Mouse (Mus musculus) duodenum, adult 2 months (tissue): Measurements from ENCODE around the gene Glrb. TPM values are rescaled to one million over a fixed set of nuclear protein-coding genes. Genes with fewer than 3 reads are reported as not detected.

ENCODE experiments used
- polyA plus RNA-seq: library from polyadenylated mRNA; depleted of rRNA; stranded (reverse); fragments of >200 nt; gene quantifications from 2 replicates; pipeline ENCODE4 v1.2.3, GENCODE M21; 2012; ENCODE audit warnings: low replicate concordance; rRNA removed

Glrb gene
- polyA plus RNA-seq = 0.04 and 0.06 TPM in 2 replicates

GRCm38 (mm10) chr3:80913111-80913778, at the start of gene Glrb:
Glrb (minus strand) TSS chr3:80913660.

DNA sequence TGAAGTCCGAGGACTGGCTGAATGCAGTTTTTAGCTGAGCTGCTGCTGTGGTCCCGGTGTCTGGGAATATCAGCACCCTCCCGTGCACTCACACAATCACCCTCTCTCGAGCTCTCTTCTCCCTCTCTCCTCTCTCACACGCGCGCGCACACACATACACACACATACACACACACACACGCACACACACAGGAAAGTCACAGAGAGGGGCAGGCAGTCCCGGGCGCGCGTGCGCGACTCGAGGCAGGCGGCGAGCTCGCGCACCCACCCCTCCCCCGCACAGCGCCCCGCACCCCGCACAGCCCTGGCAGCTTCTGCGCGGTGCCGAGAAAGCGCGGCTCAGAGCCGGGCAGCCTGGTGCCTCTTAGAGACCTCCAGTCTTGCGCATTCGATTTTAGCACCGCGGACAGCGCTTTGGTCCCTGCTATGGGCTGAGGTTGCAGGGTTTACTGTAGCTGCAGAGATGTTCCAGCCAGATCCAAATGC, 110.8 kb downstream of the Glrb start, which contains the start of gene Gria2:
Gria2 (minus strand) TSS at position 240 of the 486 bp plus-strand sequence.

Other genes starting within 250 kb of the Glrb start
- gene Gria2, start 110.8 kb downstream of the Glrb start, polyA plus RNA-seq = 0.04 TPM in 1 of 2 replicates, not detected in the other
- 1.6 and 1.9 TPM in 2 replicates for gene Pdgfc, start 122.8 kb upstream of the Glrb start, polyA plus RNA-seq